Mouse (Mus musculus): ENCODE results near the gene Phlpp1. TPM values are rescaled to one million over a fixed set of nuclear protein-coding genes. Genes with fewer than 3 reads are reported as not detected.

Phlpp1 gene
- total and polyA plus RNA-seq, 3 experiments = 5.0 to 9.4 TPM; not detected in 1

GRCm38 (mm10) chr1:106275142-106275541 lies 103.6 kb downstream of the Phlpp1 start:
- no peaks in the 10 kb centered on the region for H3K79me2 ChIP-seq (ENCODE audit: control insufficient read depth, insufficient read depth, low read length, poor library complexity)
- no peak overlapping the region for H3K9ac ChIP-seq (ENCODE audit: control insufficient read depth, low read depth, low read length, poor library complexity, severe bottlenecking)
- no peak for DNase-seq (ENCODE audit: low read depth, low spot score)
- TF ChIP-seq ZKSCAN1 (IDR thresholded peaks at IDR 0.05; ENCODE audit: low read depth, low read length) (no peak), NRF1 (IDR thresholded peaks at IDR 0.05; ENCODE audit: insufficient read depth, low read depth, low read length, poor library complexity, severe bottlenecking) (no peak), CHD2 (IDR thresholded peaks at IDR 0.05; ENCODE audit: low read length) (no peak), ELF1 (IDR thresholded peaks at IDR 0.05; ENCODE audit: low read depth, low read length) (no peak), TAL1 (IDR thresholded peaks at IDR 0.05; ENCODE audit: low read length) (no peak), MAZ (IDR thresholded peaks at IDR 0.05; ENCODE audit: low read depth, low read length) (no peak), RCOR1 (IDR thresholded peaks at IDR 0.05; ENCODE audit: low read depth, low read length) (no peak), GABPA (IDR thresholded peaks at IDR 0.05; ENCODE audit: low read depth, low read length) (no peak), MXI1 (IDR thresholded peaks at IDR 0.05; ENCODE audit: low read depth, low read length) (no peak), E2F4 (IDR thresholded peaks at IDR 0.05; ENCODE audit: borderline replicate concordance, low read depth, low read length) (no peak), USF2 (IDR thresholded peaks at IDR 0.05; ENCODE audit: borderline replicate concordance in 1 of 2, insufficient read depth in 1 of 2, low read depth in 1 of 2, low read length in 2 of 2) (no peak), POLR2AphosphoS2 (IDR thresholded peaks at IDR 0.05; ENCODE audit: low read length) (no peak), TBP (IDR thresholded peaks at IDR 0.05; ENCODE audit: low read depth, low read length) (no peak), EP300 (IDR thresholded peaks at IDR 0.05; ENCODE audit: low read depth in 1 of 2, low read length in 2 of 2) (no peak), MYC (IDR thresholded peaks at IDR 0.05; ENCODE audit: low read depth, low read length) (no peak), HCFC1 (IDR thresholded peaks at IDR 0.05; ENCODE audit: low read depth, low read length) (no peak)
- no peaks in the 10 kb centered on the region for H3K9me3 ChIP-seq (replicated peaks; ENCODE audit: insufficient read depth, low read length)
- no peaks in the 10 kb centered on the region for H3K27me3 ChIP-seq (ENCODE audit: control insufficient read depth in 1 of 2, insufficient read depth in 2 of 2, low read length in 2 of 2)
- H3K36me3 ChIP-seq (ENCODE audit: control insufficient read depth in 1 of 2, insufficient read depth in 2 of 2, low read length in 2 of 2) = no peaks in the 10 kb centered on the region
- no peak overlapping the region for H3K4me3 ChIP-seq (ENCODE audit: control insufficient read depth in 1 of 2, insufficient read depth in 1 of 2, low read depth in 2 of 2, low read length in 2 of 2)
- H3K27ac ChIP-seq (ENCODE audit: control insufficient read depth, low read depth, low read length) = no peak overlapping the region
- H3K4me1 ChIP-seq (ENCODE audit: control insufficient read depth in 1 of 2, insufficient read depth in 2 of 2, low read length in 2 of 2) = no peaks in the 10 kb centered on the region

DNA sequence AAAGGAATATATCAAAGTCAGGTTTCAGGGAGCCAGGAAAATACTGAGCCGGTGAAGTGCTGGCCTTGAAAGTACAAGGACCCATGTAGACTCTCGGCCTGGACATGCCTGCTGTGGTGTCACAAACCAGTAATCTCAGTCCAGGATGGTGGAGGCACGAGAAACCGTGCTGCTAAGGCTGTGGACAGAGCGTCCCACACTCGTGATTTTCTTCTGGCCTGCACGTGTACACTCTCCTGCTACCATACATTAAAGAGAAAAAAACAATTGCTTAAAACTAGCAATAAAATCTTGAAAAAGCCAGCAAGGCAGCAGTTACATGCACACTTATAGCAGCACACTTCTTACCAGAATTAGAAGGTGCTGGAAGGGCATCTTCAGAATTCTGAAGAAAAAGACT lies 104.2 kb downstream of the Phlpp1 start:
- Histone ChIP-seq H3K9me3 (replicated peaks; ENCODE audit: insufficient read depth, low read length) (no peaks in the 10 kb centered on the region), H3K4me1 (ENCODE audit: control insufficient read depth in 1 of 2, insufficient read depth in 2 of 2, low read length in 2 of 2) (no peaks in the 10 kb centered on the region), H3K4me3 (ENCODE audit: control insufficient read depth in 1 of 2, insufficient read depth in 1 of 2, low read depth in 2 of 2, low read length in 2 of 2) (no peak overlapping the region), H3K9ac (ENCODE audit: control insufficient read depth, low read depth, low read length, poor library complexity, severe bottlenecking) (no peak overlapping the region), H3K27me3 (ENCODE audit: control insufficient read depth in 1 of 2, insufficient read depth in 2 of 2, low read length in 2 of 2) (no peaks in the 10 kb centered on the region), H3K27ac (ENCODE audit: control insufficient read depth, low read depth, low read length) (no peak overlapping the region), H3K36me3 (ENCODE audit: control insufficient read depth in 1 of 2, insufficient read depth in 2 of 2, low read length in 2 of 2) (no peaks in the 10 kb centered on the region), H3K79me2 (ENCODE audit: control insufficient read depth, insufficient read depth, low read length, poor library complexity) (no peaks in the 10 kb centered on the region)
- no peak for DNase-seq (ENCODE audit: low read depth, low spot score)
- TF ChIP-seq TCF12 (IDR thresholded peaks at IDR 0.05; ENCODE audit: low read depth, low read length) = no peak
- no peak for TF ChIP-seq MAX (IDR thresholded peaks at IDR 0.05; ENCODE audit: low read length)
- TF ChIP-seq CTCF (IDR thresholded peaks at IDR 0.05 in 2 of 3, conservative IDR thresholded peaks at IDR 0.05 in 1 of 3; ENCODE audit: control insufficient read depth in 1 of 3, insufficient read depth in 1 of 3, low read depth in 2 of 3, low read length in 3 of 3, poor library complexity in 1 of 3, severe bottlenecking in 1 of 3) = no peak
- no peak for TF ChIP-seq RCOR1 (IDR thresholded peaks at IDR 0.05; ENCODE audit: low read depth, low read length)
- TF ChIP-seq ZMIZ1 (IDR thresholded peaks at IDR 0.05; ENCODE audit: low read depth, low read length) = no peak
- TF ChIP-seq NELFE (IDR thresholded peaks at IDR 0.05; ENCODE audit: low read depth, low read length) = no peak
- TF ChIP-seq SMC3 (IDR thresholded peaks at IDR 0.05; ENCODE audit: low read depth, low read length) = no peak
- no peak for TF ChIP-seq ZC3H11A (IDR thresholded peaks at IDR 0.05; ENCODE audit: low read depth, low read length)

All from MEL (cell line).